8 mouse cellular contexts compared by ENCODE assay signal in genomic region chr16:35870581-35871047, GRCm38 (mm10). TPM values are rescaled to one million over a fixed set of nuclear protein-coding genes. Genes with fewer than 3 reads are reported as not detected.
DNase-seq lines count a peak whose midpoint lies in the region; ATAC-seq and TF ChIP-seq lines count a peak whose summit lies in the region.

No protein-coding gene starts in this region.

- peak; percentile 60; the same call in 1 of the 2 replicates for ATAC-seq in erythroblast, adult 5-6 weeks (replicated peaks; ENCODE audit: low FRiP score, poor library complexity, severe bottlenecking)

- peak overlapping the region; percentile 42 for H3K4me3 ChIP-seq in cerebellum, adult 2 months (replicated peaks; ENCODE audit: insufficient read depth, low read depth, low read length)
- H3K4me3 ChIP-seq in E14TG2a.4 (replicated peaks; ENCODE audit: low read length), result peak overlapping the region; percentile 81

- 5% methylated on average over 12 of the region's 12 CpGs for WGBS in cerebellum, adult 2 months

- DNase-seq in cerebellum, adult 2 months, result peak in 1 of 2 experiments; percentile 10
- DNase-seq in cerebellum, postnatal 4 days (ENCODE audit: low spot score in 2 of 2), result no peak
- peak; percentile 62 for DNase-seq in induced T-regulatory cell, adult 2 months (ENCODE audit: low read depth)
- DNase-seq in mesoderm, embryonic 11.5 days (ENCODE audit: low read depth, low spot score), result peak; percentile 16
- no peak for DNase-seq in spleen, adult 18-20 months
- DNase-seq in cerebellum, postnatal 25 days, result no peak

- no peak for TF ChIP-seq POLR2A in cerebellum, adult 2 months (IDR thresholded peaks at IDR 0.05; ENCODE audit: borderline replicate concordance, insufficient read depth, low read length)

- H3K27ac ChIP-seq in cerebellum, adult 2 months (ENCODE audit: insufficient read depth, low read length), result no peak overlapping the region

- no peak for TF ChIP-seq CTCF in cerebellum, adult 2 months (IDR thresholded peaks at IDR 0.05; ENCODE audit: borderline replicate concordance, insufficient read depth, low read depth, low read length)
- TF ChIP-seq CTCF in E14TG2a.4 (conservative IDR thresholded peaks at IDR 0.05; ENCODE audit: low read length), result no peak

- H3K9me3 ChIP-seq in E14TG2a.4 (ENCODE audit: low read length), result no peaks in the 10 kb centered on the region

- no peaks in the 10 kb centered on the region for H3K4me1 ChIP-seq in cerebellum, adult 2 months (ENCODE audit: control insufficient read depth, insufficient read depth, low read length)
- H3K4me1 ChIP-seq in E14TG2a.4 (replicated peaks; ENCODE audit: low read depth, low read length), result peaks cover 67% of the 10 kb centered on the region

- no peaks in the 10 kb centered on the region; the same call in 1 of the 2 replicates for H3K27me3 ChIP-seq in cerebellum, adult 2 months (ENCODE audit: control insufficient read depth, insufficient read depth, low read length)
- H3K27me3 ChIP-seq in E14TG2a.4 (ENCODE audit: insufficient read depth, low read length), result peaks cover 12% of the 10 kb centered on the region; the same call in 1 of the 2 replicates

- no peaks in the 10 kb centered on the region for H3K36me3 ChIP-seq in E14TG2a.4 (ENCODE audit: insufficient read depth, low read length)

RNA-seq across cellular contexts. Expression of gene Parp14, which starts 0.7 kb away (rescaled TPM):
- 1.2 TPM in 2 replicates for polyA plus RNA-seq in cerebellum, adult 2 months (2012; rRNA removed)
- 17.3 and 18.0 TPM in 2 replicates for total RNA-seq in erythroblast, adult 5-6 weeks (2015; ENCODE audit: low replicate concordance)
- 34.6 and 34.8 TPM in 2 replicates for total RNA-seq in erythroblast, adult 5-6 weeks (2017; ENCODE audit: low replicate concordance)

Comparison
In these comparisons a context has a peak if more than half of its experiments do, and no peak if none do; other contexts are left out.
1. DNase-seq: peak in induced T-regulatory cell, adult 2 months (single experiment) and mesoderm, embryonic 11.5 days (single experiment); none in cerebellum, postnatal 4 days (0 of 2), spleen, adult 18-20 months (0 of 2) and cerebellum, postnatal 25 days (0 of 2).